Mouse (Mus musculus) brain, embryonic 14.5 days (tissue): Measurements from ENCODE around the gene Rilp.

Source experiments
- CTCF ChIP-seq: fragments of 200-500 bp; IDR thresholded peaks from 2 replicates; pipeline ENCODE4 v1.5.1; 2012; ENCODE audit warnings: inconsistent platforms, mild to moderate bottlenecking, moderate library complexity, borderline replicate concordance; ENCODE audit not compliant: insufficient read depth, insufficient read length; ENCODE audit errors: extremely low read depth
- POLR2A ChIP-seq: fragments of 200-500 bp; IDR thresholded peaks from 2 replicates; pipeline ENCODE4 v1.6.1; 2012; ENCODE audit warnings: mild to moderate bottlenecking, inconsistent platforms, borderline replicate concordance; ENCODE audit not compliant: poor library complexity, insufficient read depth, insufficient read length, severe bottlenecking; ENCODE audit errors: extremely low read depth

DNA sequence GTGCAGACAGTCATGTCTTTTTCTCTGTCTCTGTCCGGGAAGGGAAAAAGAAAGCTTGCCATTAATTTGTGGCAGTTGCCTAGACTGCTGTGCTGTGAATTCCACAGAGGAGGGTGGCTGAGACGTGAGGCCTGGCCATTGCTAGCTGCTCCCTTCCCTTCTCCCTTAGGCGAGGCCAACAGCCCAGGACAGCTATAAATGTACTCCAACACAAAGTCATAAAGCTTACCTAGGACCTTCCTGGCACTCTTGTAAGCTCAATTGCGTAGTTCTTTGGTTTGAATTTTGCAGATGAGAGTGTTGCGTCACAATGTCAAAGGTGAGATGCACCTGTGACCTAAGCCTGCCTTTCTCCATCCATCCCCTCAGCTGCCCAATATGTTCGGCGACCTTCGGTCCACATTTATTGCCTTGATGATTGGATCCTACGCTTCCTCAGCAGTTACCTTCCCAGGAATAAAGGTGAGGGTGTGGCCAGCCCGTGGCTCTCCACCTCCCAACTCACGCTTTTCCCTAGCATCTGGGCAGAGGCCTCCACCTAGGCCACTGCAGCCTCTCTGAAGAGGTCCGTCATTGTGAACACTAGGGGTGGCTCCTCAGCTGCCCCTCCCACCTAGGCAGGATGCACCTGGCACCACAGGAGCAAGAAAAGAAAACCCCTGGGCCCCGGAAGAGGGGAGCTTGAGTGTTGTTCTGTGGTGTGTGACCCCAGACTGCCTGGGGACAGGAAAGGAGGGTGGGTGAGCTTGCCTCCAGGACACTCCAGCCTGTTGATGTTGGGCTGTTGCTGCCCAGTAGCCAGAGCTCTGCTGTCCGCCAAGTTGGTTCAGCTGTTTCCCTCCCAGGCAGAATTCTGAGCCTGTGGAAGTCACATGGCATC, 50.9 kb downstream of the Rilp start:
- no peak for TF ChIP-seq CTCF
- no peak for TF ChIP-seq POLR2A
